Mouse (Mus musculus) forelimb bud, embryonic 11.5 days (tissue): ENCODE results near the gene Fzd9.

Source experiments
- DNase-seq: peaks from one replicate; pipeline ENCODE4 v3.0.0-alpha.2; 2012; ENCODE audit warnings: low read depth, low spot score

Fzd9 gene

GRCm38 (mm10) chr5:135251079-135251454 lies at the start of gene Fzd9:
Fzd9 (minus strand) TSS chr5:135251230.
- peak; percentile 85 for DNase-seq

GRCm38 (mm10) chr5:135292001-135292400 lies 41.0 kb upstream of the Fzd9 start:
- no peak for DNase-seq

- peak; percentile 60 for DNase-seq
Observed at GRCm38 (mm10) chr5:135291193-135291592, 40.2 kb upstream of the Fzd9 start.

- no peak for DNase-seq
Observed at GRCm38 (mm10) chr5:135290703-135291102, 39.7 kb upstream of the Fzd9 start.

- DNase-seq, result no peak
Observed at GRCm38 (mm10) chr5:135286926-135287325, 35.9 kb upstream of the Fzd9 start.

GRCm38 (mm10) chr5:135286185-135286584 lies 35.2 kb upstream of the Fzd9 start:
- peak; percentile 81 for DNase-seq

GRCm38 (mm10) chr5:135285211-135285610 lies 34.2 kb upstream of the Fzd9 start:
- DNase-seq, result no peak

DNA sequence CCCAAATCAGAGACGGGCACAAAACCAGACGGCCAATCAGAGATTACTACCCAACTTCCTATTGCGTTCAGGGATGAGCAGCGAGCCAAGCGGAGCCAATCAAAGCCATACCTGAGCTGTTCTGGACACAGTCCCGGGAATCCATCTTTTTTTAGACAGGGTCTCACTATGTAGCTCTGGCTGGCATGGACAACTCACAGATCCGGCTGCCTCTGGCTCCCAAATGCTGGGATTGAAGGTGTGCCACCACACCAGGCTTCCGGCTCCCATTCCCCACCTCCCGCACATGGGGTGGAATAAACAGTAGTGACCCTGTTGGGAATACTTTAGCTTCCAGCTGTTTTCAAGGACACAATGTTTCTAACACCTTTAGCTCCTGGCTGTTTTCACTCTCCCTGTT lies 29.2 kb upstream of the Fzd9 start:
- DNase-seq, result no peak

- no peak for DNase-seq
Observed at GRCm38 (mm10) chr5:135276597-135276996, 25.6 kb upstream of the Fzd9 start.

- DNase-seq, result no peak
Observed at GRCm38 (mm10) chr5:135274663-135275396, 23.8 kb upstream of the Fzd9 start.

DNA sequence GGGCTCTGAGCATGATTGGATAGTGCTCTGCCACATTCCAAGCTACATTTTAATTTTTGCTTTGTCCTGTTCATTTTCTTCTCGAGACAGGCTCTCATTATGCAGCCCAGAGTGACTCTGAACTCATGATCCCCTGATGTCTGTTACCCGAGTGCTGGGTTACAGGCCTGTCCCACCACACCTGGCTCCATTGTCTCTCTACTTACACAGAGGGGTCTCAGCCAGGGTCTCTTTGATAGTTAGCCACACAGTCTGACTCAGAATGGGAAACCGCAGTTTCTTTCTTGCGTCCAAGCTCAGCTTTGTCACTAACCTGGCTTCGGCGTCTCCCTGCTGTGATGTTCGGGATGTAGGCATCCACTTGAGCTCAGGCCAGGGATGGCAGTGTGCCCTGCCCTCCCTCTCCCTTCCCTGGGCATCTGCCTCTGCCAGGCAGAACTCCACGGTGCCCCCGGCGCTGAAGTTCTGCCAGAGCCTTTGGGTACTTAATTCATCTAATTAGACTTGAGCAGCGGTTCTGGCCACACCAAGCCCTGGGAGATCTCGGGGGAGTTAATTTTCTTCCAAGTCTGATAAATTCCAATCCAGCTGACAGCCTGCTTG lies 20.6 kb upstream of the Fzd9 start:
- DNase-seq, result no peak

- DNase-seq, result no peak
Observed at GRCm38 (mm10) chr5:135270361-135270760, 19.3 kb upstream of the Fzd9 start.

GRCm38 (mm10) chr5:135269451-135269850 lies 18.4 kb upstream of the Fzd9 start:
- DNase-seq, result no peak

DNA sequence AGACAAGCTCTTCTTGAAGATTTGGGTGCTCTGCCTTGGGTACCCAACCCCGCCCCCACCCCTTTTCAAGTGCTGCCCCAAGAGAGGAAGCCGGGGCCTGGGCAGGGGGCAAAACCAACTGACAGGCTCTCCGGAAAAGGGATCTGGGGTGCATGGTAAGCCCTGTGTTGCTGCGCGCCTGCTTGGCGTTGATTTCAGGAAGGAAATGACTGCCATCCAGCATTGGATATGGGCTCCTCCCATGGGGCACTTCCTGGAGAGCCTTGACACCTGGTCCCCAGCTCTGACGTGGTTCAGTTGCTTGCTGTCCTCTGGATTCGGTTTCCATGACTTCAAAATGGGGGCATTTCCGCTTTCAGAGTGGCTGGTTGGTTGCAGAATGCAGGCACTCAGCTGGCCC lies 13.5 kb upstream of the Fzd9 start:
- peak; percentile 43 for DNase-seq

DNA sequence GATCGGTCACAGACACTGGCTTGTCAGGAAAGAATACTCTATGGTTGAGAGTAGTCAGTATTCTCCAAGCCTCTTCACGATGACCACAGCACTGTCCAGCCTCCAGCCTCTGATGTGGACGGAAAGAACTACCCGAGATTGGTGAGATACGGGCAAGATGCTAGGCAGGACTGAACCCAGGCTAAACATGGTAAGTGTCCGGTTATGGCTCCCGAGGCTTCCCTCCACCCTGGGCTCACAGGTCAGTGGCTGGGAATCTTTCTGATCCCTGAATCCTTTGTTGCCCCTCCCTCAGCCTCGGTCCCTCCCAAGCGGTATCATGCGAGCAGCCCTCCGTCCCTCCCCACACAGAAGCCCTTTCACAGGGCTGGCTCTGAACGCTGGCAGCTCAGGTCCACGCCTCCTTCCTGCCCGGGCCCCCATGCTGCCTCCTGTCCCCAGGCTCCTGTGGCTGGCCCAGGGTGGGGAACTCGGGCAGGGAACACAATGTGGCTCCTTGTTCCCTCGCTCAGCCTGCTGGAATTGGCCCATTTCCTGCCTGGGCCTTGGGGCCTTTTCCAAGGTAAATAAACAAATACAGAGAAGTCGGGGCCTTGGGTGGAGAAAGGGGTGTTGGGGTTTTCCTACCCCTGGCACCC lies 13.0 kb upstream of the Fzd9 start:
- DNase-seq, result peak; percentile 55

DNA sequence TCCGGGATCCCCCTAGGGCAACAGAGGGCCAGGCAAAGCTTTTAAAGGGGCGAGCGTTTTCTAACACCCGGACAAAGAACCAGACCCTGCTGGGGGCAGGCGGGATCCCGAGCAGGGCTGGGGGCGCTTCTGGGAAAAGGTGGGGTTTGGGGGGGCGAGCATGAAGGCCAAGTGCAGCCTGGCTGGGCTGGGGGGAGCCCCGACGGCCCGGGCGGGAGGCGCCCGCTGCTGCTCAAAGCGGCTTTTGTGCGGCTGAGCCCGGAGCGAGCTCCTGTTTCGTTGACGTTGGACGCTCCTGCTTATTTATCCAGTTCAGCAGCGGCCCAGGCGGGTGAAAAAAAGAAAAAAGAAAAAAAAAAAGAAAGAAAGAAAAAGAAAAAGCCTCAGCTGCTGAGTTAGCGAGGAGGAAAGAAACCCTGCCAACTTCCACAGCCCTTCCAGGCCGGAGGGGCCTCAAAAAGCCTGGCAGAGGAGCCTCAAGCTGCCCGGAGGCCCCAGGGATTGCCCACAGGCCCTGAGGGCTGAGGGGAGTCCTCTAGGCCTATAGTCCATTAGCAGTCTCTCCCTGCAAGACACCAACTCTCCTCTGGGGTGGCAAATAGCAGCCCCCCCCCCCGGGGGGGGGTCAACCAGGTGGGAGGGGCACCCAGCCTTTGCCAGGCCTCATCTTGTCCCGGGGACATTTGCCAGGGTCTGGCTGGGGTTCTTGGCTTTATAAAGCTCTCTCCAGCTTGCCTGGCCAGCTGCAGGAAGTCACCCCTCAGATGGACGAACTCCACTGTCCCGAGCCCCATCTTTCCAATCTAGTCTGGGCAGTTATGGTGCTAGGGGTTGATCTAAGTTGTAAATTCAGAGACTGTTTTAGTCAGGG lies 7.5 kb upstream of the Fzd9 start:
- no peak for DNase-seq

DNA sequence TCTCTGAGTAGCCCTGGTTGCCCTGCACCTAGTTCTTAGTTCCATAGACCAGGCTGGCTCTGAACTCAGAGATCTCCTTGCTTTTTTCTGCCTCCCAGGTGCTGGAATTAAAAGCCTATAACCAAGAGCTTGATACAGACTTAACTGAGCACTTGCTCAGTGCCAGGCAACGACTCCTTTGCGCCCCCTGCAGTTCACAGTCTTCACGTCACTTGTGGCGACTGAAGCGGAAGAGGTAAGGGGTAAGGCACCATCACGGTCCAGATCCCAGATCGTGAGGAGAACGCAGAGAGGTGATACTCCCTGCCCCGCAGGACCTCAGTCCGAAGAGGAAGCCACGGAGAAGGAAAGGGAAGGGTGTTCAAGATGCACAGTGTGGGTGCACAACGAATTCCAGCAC lies 6.5 kb upstream of the Fzd9 start:
- no peak for DNase-seq

- no peak for DNase-seq
Observed at GRCm38 (mm10) chr5:135256166-135256565, 5.1 kb upstream of the Fzd9 start.

- DNase-seq, result no peak
Observed at GRCm38 (mm10) chr5:135253741-135254401, 2.8 kb upstream of the Fzd9 start.

DNA sequence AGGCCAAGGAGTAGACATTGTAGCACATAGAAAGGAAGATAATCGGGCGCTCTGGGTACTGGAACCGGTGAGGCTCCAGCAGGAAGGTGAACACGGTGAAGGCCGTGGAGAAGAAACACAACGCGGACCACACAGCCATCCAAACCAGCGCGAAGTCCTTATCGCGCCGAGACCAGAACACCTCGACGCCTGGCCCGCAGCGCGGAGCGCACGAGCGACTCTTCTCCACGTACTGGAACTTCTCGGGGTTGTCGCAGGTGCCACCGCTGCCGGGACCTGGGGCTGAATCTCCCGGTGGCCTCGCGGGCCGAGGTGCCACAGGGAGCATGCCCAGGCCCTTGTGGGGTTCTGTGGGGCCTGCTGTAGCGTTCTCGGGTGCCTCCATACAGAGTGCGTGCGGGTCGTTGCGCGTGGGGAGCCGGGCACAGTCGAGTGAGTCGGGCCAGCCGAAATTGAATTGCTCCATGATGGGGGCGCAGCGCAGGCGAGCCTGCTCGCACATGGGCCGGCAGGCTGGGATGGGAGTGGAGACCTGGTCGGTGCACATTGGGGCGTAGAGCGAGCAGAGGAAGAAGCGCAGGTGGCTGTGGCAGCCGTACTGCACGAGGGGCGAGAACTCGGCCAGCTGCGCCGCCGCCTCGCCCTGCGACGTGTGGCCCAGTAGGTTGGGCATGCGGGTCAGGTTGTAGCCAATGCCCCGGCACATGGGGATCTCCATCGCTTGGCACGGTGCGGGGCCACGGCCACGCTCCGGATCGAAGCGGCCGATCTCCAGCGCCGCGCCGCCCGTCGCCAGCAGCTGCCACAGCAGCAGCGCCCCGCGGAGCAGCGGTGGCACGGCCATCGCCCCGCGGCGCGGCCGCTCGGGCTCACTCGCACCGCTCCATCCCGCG lies 598 bp downstream of the Fzd9 start:
- DNase-seq, result no peak
